Comparison of ENCODE assay signal across 16 mouse cellular contexts in the genomic region with DNA sequence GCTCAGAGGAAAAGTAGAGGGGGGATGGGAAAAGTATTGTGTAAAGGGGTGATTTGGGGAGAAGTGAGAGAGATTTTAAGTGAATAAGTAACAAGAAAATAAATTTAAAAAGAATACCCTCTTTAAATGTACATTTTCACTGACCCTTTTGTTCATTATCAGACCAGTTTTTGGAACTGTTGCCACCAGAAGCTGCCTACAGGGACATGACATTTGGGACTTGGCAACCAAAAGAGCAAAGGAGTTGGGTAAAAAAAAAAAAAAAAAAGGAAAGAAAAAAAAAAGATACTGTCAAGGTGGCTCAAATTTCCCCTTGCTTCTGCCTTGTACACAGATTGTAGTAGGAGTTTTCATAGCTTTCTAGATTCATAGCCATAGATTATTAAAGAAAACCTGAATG.
DNase-seq lines count a peak whose midpoint lies in the region; TF ChIP-seq lines count a peak whose summit lies in the region.
"Had no signal": no experiment of that assay in that cellular context is flagged by ENCODE, and none has a peak within 500 bp of the region (broad histone marks: within the 10 kb centered on the region; RNA-seq: fewer than 3 reads in every experiment).

No protein-coding gene starts in this region.

- no peak for TF ChIP-seq CTCF in cerebellum, adult 2 months (IDR thresholded peaks at IDR 0.05; ENCODE audit: borderline replicate concordance, insufficient read depth, low read depth, low read length)

- H3K27ac ChIP-seq in cerebellum, adult 2 months (ENCODE audit: insufficient read depth, low read length): peak overlapping the region; percentile 32; the same call in 1 of the 2 replicates

- peaks cover 6% of the 10 kb centered on the region; the same call in 1 of the 2 replicates for H3K4me1 ChIP-seq in cerebellum, adult 2 months (ENCODE audit: control insufficient read depth, insufficient read depth, low read length)

- H3K27me3 ChIP-seq in cerebellum, adult 2 months (ENCODE audit: control insufficient read depth, insufficient read depth, low read length): no peaks in the 10 kb centered on the region
- H3K27me3 ChIP-seq: CH12.LX, Patski had no signal

- H3K4me3 ChIP-seq in cerebellum, adult 2 months (replicated peaks; ENCODE audit: insufficient read depth, low read depth, low read length): no peak overlapping the region

- no peak for TF ChIP-seq POLR2A in cerebellum, adult 2 months (IDR thresholded peaks at IDR 0.05; ENCODE audit: borderline replicate concordance, insufficient read depth, low read length)

- DNase-seq in cerebellum, adult 2 months: peak in 1 of 2 experiments; percentile 70
- no peak for DNase-seq in cerebellum, postnatal 4 days (ENCODE audit: low spot score in 2 of 2)
- DNase-seq in cerebellum, adult 9-10 months: peak; percentile 65
- DNase-seq in cerebellum, adult 11 months: no peak
- peak; percentile 70 for DNase-seq in brain, adult 2 months (ENCODE audit: low read depth, low spot score)
- DNase-seq in T-cell, adult 2 months (ENCODE audit: low spot score): no peak
- DNase-seq: adrenal gland, adult 2 months; adrenal gland, adult 8-10 months; adrenal gland, postnatal 10 days; adrenal gland, postnatal 14 days; adrenal gland, postnatal 25 days; adrenal gland, postnatal 36 days; B cell, adult 2 months; cerebellum, postnatal 10 days had no signal

Comparison
In these comparisons a context has a peak if more than half of its experiments do, and no peak if none do; other contexts are left out.
1. DNase-seq: peak in cerebellum, adult 9-10 months (single experiment) and brain, adult 2 months (single experiment); none in cerebellum, postnatal 4 days (0 of 2), cerebellum, adult 11 months (single experiment) and T-cell, adult 2 months (single experiment).